Mouse (Mus musculus) stomach, embryonic 16.5 days (tissue): Measurements from ENCODE around the gene Ndufs3. TPM values are rescaled to one million over a fixed set of nuclear protein-coding genes. Genes with fewer than 3 reads are reported as not detected.

ENCODE experiments used
- ATAC-seq: fragments of 200-750 bp; cut with Nextera tagmentation; 2 replicates; pipeline ENCODE4 v1.8.0; 2017; ENCODE audit warnings: moderate number of reproducible peaks, moderate TSS enrichment; ENCODE audit not compliant: insufficient read depth, low FRiP score
- H3K27ac ChIP-seq: fragments of 300-500 bp; sonication (generic); 2 replicates; pipeline ENCODE4 v1.5.1; 2014; ENCODE audit warnings: low read length
- H3K27me3 ChIP-seq: fragments of 300-500 bp; sonication (generic); 2 replicates; pipeline ENCODE4 v1.6.1; 2014; ENCODE audit warnings: low read length, control low read depth, mixed read lengths; ENCODE audit not compliant: control insufficient read depth, insufficient read depth
- H3K36me3 ChIP-seq: fragments of 300-500 bp; sonication (generic); 2 replicates; pipeline ENCODE4 v1.6.1; 2014; ENCODE audit warnings: low read length; ENCODE audit not compliant: control insufficient read depth, insufficient read depth
- H3K4me1 ChIP-seq: fragments of 300-500 bp; sonication (generic); 2 replicates; pipeline ENCODE4 v1.6.1; 2014; ENCODE audit warnings: low read length, control low read depth, mixed read lengths; ENCODE audit not compliant: control insufficient read depth, insufficient read depth
- H3K4me2 ChIP-seq: fragments of 300-500 bp; sonication (generic); 2 replicates; pipeline ENCODE4 v1.6.1; 2014; ENCODE audit warnings: low read depth, low read length, mixed read lengths
- H3K4me3 ChIP-seq: fragments of 300-500 bp; sonication (generic); replicated peaks from 2 replicates; pipeline ENCODE4 v1.5.1; 2014; ENCODE audit warnings: mild to moderate bottlenecking, low read length
- H3K9ac ChIP-seq: fragments of 300-500 bp; sonication (generic); 2 replicates; pipeline ENCODE4 v1.6.1; 2014; ENCODE audit warnings: low read length
- H3K9me3 ChIP-seq: fragments of 300-500 bp; sonication (generic); replicated peaks from 2 replicates; pipeline ENCODE4 v1.6.1; 2016; ENCODE audit warnings: low read length, control low read depth; ENCODE audit not compliant: control insufficient read depth
- WGBS: fragments of 180-500 bp; shearing (Covaris S2); extraction: QIAGEN DNeasy Blood & Tissue Kit; methylation state at CpG from one replicate; pipeline ENCODE4 v1.1.7; 2014; 5-methylcytosine and 5-hydroxymethylcytosine counted together
- polyA plus RNA-seq: library from polyadenylated mRNA; unstranded; fragments of >200 nt; fragmentation: Nextera tagmentation; extraction: Ambion mirVana; gene quantifications from 2 replicates; pipeline ENCODE4 v1.2.1, GENCODE M21; 2015

The Ndufs3 gene
- polyA plus RNA-seq: 221 and 234 TPM in 2 replicates

DNA sequence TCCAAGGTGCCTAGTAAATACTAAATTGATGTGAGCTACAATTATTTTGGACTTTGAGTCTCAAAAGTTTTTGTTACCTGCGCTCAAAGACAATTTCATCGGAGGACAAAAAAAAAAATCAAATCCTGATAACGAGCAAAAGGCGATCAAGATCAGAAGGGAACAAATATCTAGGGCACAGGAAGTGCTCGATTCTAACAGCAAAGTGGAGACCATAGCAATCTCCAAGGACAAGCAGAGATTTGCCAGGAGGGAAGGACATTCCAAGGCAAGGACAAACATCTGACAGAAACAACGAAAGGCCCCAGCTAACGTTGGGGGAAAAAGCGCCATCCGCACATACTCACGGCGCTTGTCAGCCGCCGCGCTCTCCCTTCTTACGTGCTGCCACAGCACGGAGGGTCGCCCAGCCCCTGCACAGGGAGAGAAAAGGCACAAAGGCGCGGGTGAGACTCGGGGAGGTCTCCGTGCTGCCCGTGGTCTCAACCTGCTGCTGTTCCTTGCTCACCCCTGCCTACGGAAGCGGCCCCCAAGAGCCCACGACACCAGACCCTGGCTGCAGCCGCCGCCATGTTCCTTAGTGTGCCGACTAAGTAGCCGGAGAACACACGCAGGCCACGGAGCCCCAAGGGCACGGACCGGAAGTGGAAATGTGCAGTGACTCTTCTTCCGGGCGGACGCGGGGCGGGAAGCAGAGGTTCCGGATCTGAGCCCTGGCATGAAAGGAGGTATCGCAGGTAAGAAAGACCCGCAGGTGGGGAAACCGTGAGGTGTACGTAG lies at the start of gene Ndufs3, which contains the start of gene Kbtbd4:
Ndufs3 (minus strand) TSS at position 752 of the 780 bp plus-strand sequence.
Kbtbd4 (plus strand) TSS at position 665 of the 780 bp plus-strand sequence.
- no peaks in the 10 kb centered on the region for H3K9me3 ChIP-seq
- under 1% methylated on average over 43 of the region's 43 CpGs for WGBS

GRCm38 (mm10) chr2:90953461-90953860 lies 48.8 kb upstream of the Ndufs3 start:
- Histone ChIP-seq H3K9ac (no peak overlapping the region), H3K4me2 (no peak overlapping the region), H3K4me3 (no peak overlapping the region), H3K27ac (no peak overlapping the region), H3K9me3 (no peaks in the 10 kb centered on the region), H3K36me3 (no peaks in the 10 kb centered on the region), H3K27me3 (no peaks in the 10 kb centered on the region), H3K4me1 (no peaks in the 10 kb centered on the region)
- WGBS: 71% methylated on average over 3 of the region's 3 CpGs
- ATAC-seq: no peak

More for the DNA sequence above, at the start of gene Ndufs3, which contains the start of gene Kbtbd4:
- ATAC-seq: peak; percentile 90
- H3K4me2 ChIP-seq: peak within 1 kb of the TSS; percentile 73
- H3K4me3 ChIP-seq: peak within 1 kb of the TSS; percentile 75
- peaks cover 5% of the 10 kb centered on the region; the same call in 1 of the 2 replicates for H3K36me3 ChIP-seq
- peak within 1 kb of the TSS; percentile 90 for H3K27ac ChIP-seq
- H3K4me1 ChIP-seq: peaks cover 19% of the 10 kb centered on the region
- no peaks in the 10 kb centered on the region for H3K27me3 ChIP-seq
- H3K9ac ChIP-seq: peak within 1 kb of the TSS; percentile 94

GRCm38 (mm10) chr2:90950582-90951194 lies 46.1 kb upstream of the Ndufs3 start:
- Histone ChIP-seq H3K27ac (no peak overlapping the region), H3K9me3 (no peaks in the 10 kb centered on the region), H3K9ac (no peak overlapping the region), H3K4me1 (no peaks in the 10 kb centered on the region), H3K4me3 (no peak overlapping the region), H3K36me3 (no peaks in the 10 kb centered on the region), H3K27me3 (no peaks in the 10 kb centered on the region), H3K4me2 (no peak overlapping the region)
- 0 out of 2 replicates have a peak, but pooled peaks have one; percentile 13 for ATAC-seq

DNA sequence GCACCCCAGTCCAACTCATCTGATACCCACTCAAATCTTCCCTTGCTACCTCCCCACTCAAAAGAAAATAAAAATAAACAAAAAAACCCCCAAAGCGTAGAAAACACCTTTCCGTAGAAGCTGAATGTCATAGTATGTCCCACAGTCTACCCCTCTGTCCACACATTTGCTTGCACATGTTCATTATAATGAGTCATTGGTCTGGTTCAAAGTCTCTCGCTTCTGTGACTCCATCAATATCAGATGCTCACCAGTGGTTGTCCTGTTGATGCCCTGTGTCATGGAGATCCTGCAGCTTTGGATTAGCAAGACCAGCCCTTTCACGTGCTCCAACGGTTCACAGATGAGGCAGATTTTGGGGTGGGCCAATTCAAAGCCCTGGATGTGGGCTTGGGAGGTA lies 45.5 kb upstream of the Ndufs3 start:
- no peak overlapping the region for H3K4me3 ChIP-seq
- ATAC-seq: no peak
- 93% methylated on average over 5 of the region's 5 CpGs for WGBS

GRCm38 (mm10) chr2:90941744-90942143 lies 37.1 kb upstream of the Ndufs3 start:
- Histone ChIP-seq H3K4me1 (peaks cover 12% of the 10 kb centered on the region), H3K9me3 (no peaks in the 10 kb centered on the region), H3K9ac (no peak overlapping the region), H3K27ac (no peak overlapping the region), H3K27me3 (no peaks in the 10 kb centered on the region), H3K36me3 (no peaks in the 10 kb centered on the region), H3K4me2 (peak overlapping the region; percentile 75), H3K4me3 (peak overlapping the region; percentile 89)
- WGBS: 57% methylated on average over 2 of the region's 2 CpGs
- no peak for ATAC-seq

More for the DNA sequence above, 45.5 kb upstream of the Ndufs3 start:
- H3K27ac ChIP-seq: no peak overlapping the region
- H3K9me3 ChIP-seq: no peaks in the 10 kb centered on the region
- H3K9ac ChIP-seq: no peak overlapping the region
- no peak overlapping the region for H3K4me2 ChIP-seq
- H3K36me3 ChIP-seq: no peaks in the 10 kb centered on the region
- H3K4me1 ChIP-seq: no peaks in the 10 kb centered on the region
- no peaks in the 10 kb centered on the region for H3K27me3 ChIP-seq

DNA sequence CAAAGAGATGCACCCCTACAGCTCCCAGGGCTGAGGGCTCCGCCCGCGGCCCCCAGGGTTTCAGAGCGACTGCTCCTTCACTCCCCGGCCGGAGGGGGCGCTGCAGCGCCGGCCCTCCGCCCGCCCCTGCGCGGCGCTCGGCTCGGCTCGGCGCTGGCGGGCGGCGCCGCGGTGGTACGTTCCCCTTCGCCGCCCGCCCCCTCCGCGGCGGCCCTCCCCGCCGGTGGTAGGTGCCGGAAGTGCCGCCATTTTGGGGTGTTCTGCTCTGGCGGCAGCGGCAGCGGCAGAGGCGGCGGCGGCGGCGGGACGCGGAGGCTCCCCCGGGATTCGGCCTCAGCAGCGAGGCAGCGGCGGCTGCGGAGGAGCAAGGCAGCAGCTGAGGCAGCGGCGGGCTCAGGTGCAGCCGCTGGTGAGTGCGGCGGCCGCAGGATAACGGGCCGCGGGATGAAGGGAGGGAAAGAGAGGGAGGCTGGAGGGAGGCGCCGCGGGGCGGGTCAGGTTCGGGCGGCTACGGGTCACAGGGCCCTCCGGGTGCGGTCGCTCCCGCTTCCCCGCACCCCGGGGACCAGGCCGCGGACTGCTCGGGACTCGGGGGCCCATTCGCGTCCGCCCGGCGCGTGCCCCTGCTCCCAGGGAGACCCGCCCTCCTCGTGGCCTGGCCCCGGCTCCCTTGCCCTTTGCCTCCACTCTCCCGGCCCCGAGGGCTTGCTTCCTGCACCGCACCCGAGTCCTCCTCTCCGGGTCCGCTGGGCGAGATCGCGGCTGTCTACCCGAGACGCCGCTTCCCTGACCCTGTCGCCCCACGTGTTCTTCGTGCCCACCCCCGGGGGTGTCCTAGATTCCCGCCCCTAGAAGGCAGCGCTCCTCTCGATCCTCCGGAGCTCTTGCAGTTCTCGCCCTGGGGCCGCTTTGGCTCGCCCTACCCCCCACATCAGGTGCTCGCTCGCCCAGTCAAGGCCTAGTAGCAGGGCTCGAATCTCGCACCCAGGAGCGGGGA lies 35.9 kb upstream of the Ndufs3 start, which contains the start of gene Celf1:
Celf1 (plus strand) TSS at position 150 of the 997 bp plus-strand sequence.
- Histone ChIP-seq H3K36me3 (no peaks in the 10 kb centered on the region), H3K9ac (peak within 1 kb of the TSS; percentile 90), H3K27ac (peak within 1 kb of the TSS; percentile 92), H3K27me3 (no peaks in the 10 kb centered on the region), H3K4me3 (peak within 1 kb of the TSS; percentile 89), H3K9me3 (no peaks in the 10 kb centered on the region), H3K4me2 (peak within 1 kb of the TSS; percentile 75), H3K4me1 (peaks cover 12% of the 10 kb centered on the region)
- WGBS: under 1% methylated on average over 108 of the region's 113 CpGs
- peak; percentile 96 for ATAC-seq

- H3K27ac ChIP-seq: peak overlapping the region; percentile 42; the same call in 1 of the 2 replicates
- ATAC-seq: peak; percentile 19; the same call in 1 of the 2 replicates
- H3K27me3 ChIP-seq: no peaks in the 10 kb centered on the region
- H3K36me3 ChIP-seq: no peaks in the 10 kb centered on the region
- H3K4me1 ChIP-seq: peaks cover 12% of the 10 kb centered on the region
- no peaks in the 10 kb centered on the region for H3K9me3 ChIP-seq
- H3K4me2 ChIP-seq: peak overlapping the region; percentile 53
- H3K4me3 ChIP-seq: peak overlapping the region; percentile 89
- H3K9ac ChIP-seq: peak overlapping the region; percentile 90
- 40% methylated on average over 8 of the region's 8 CpGs for WGBS
Measured at GRCm38 (mm10) chr2:90939750-90940149, 35.1 kb upstream of the Ndufs3 start.

- no peak overlapping the region for H3K9ac ChIP-seq
- no peak for ATAC-seq
- H3K4me1 ChIP-seq: peaks cover 10% of the 10 kb centered on the region
- WGBS: 73% methylated on average over 3 of the region's 3 CpGs
- no peak overlapping the region for H3K4me3 ChIP-seq
- no peak overlapping the region for H3K4me2 ChIP-seq
- H3K9me3 ChIP-seq: no peaks in the 10 kb centered on the region
- no peaks in the 10 kb centered on the region for H3K36me3 ChIP-seq
- H3K27ac ChIP-seq: no peak overlapping the region
- no peaks in the 10 kb centered on the region for H3K27me3 ChIP-seq
Measured at GRCm38 (mm10) chr2:90938362-90938761, 33.7 kb upstream of the Ndufs3 start.
